Mouse (Mus musculus) CH12F3 (cell line): ENCODE results near the gene Atp1b2.

Source experiments
- in situ Hi-C: fragments of 300-500 bp; cut with MboI; formaldehyde crosslinking; loops from 2 replicates; pipeline ENCODE4 v1.14.3; 2020; ENCODE audit warnings: low sequenced_read_pairs

The Atp1b2 gene

DNA sequence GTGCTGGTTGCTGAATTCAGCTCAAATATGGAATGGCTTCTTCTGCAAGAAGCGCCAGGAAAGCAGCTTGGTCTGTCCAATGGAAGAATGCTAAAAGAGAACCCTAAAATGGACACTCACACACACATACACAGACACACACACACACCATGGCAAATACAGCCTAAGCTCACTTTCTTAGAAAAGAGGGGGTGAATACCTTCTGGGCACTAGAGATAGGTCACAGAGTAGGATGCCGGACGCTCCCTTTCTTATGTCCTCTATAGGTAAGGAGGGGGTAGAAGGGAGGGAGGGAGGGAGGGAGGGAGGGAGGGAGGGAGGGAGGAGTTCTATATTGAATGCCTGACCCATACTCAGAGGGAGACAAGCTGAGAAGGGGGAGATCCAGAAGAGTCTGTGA is 2.8 kb upstream of the Atp1b2 start:
- in situ Hi-C loops: no loop called here

DNA sequence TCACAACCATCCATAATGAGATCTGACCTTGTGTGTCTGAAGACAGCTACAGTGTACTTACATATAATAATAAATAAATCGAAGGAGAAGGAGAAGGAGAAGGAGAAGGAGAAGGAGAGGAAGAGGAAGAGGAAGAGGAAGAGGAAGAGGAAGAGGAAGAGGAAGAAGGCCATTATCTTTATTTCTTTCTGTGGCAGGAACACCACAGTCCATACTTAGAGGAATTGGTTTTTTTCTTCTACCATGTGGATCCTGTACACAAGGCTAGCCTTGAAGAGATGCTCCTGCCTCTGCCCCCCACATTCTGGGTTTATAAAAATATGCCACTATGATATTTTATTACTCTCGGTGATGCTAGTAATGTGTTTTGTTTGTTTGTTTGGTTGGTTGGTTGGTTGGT is 1.1 kb upstream of the Atp1b2 start:
- in situ Hi-C loops: no loop called here

DNA sequence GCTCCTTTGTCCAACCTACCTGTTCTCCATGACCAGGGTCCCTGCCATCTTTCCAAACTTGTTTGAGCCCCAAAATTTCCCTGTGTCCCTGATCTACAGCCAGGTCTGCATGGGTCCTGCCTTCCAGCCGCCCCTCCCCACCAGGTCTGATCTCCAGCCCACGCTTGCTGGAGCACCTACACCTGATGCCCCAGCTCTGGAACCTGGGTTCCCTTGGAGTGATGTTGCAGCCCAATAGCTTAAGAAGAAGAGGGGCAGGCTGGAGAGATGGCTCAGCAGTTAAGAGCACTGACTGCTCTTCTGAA is 701 bp upstream of the Atp1b2 start:
- in situ Hi-C loops: no loop called here

DNA sequence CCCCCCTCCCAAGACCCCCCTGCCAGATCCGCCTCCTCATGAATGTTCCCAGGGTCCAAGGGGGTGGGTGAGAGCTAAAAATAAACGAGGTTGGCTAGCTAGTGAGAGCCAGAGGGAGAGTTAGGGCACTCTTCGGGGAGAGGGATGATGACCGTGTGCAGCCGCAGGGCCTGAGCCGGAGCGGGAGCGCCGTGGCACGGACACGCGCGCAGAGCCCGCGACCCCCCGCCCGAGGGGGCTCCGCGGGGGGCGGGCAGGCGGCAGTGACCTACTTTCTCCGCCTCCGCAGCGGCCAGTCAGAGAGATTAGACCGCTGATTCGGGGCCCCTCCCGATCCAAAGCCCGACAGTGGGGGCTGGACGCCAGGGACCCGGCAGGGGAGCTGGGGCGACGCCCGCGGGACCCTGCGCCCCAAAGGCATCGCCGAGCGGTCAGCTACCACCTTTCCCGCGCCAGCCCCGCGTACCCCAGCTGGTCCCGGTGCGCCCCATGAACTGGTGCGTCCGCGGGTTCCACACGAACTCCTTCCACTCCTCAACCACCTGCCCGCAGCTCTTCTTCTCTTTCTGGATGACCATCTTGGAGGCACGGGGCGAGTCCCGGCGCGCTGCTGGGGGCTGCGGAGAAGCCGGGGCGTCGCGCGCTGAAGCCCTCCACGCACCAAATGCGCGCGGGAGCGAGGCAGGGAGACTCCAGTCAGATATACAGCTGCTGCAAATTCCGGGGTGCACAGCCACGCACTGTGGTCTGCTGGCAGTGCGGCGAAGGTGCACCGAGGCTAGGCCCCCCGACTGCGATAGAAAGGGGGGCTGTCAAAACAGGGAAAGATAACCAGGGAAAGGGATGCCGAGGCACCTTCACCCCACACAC is 712 bp downstream of the Atp1b2 start:
- in situ Hi-C loops: no loop called here

DNA sequence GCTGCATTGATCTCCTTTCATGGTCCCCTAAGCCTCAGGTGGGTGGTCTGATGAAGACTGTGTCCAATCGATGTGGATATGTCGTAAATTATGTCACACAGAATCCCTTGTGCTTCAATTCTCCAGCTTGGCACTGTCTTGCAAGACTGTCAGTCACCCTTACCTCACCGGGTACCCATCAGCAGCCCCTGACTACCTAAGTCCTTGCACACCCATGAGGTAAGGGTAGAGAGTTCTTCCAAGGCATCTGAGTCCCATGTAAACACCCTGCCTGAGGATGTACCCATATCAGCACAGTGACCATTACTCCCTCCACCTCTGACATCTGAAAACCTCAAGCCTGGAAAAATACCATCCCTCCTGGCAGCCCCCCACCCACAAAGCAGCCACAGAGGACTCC is 1.4 kb downstream of the Atp1b2 start:
- in situ Hi-C loops: no loop called here

DNA sequence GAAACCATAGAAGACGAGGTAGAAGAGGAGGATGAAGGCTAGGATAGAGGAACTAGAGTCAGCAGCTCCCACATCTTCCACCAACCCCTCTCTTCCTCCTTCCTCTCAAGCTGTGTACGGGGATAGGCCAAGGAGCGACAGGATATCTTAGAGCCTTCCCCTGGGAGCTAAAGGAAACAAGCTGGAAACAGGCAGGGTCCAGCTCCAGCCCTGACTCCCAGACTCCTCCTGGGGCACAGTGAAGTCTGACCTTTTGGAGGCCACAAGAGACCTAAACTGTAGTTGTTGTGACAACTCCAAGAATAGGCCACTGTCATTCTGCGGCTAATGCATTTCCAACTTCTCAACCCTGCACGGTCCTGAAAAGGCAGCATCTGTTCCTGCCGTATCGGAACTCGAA is 2.2 kb downstream of the Atp1b2 start:
- in situ Hi-C loops: no loop called here

DNA sequence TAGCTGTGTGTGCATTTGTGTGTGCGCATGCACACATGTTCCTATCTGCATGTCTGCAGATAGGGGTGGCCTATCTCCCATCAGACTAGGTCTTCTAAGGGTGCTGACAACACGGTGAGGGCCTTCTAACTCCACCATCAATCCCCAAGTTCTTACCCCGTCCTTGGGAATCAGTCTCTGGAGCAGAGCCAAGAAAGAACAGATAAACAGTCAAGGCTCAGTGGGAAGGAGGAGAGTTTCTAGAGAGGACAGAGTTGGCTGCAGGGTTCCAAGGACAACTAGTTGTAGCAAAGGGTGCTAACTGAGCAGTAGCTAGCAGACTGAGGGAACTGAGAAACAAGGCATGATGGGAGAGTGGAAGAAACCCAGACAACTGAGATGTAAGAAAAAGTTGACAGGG is 4.0 kb downstream of the Atp1b2 start:
- in situ Hi-C loops: no loop called here

DNA sequence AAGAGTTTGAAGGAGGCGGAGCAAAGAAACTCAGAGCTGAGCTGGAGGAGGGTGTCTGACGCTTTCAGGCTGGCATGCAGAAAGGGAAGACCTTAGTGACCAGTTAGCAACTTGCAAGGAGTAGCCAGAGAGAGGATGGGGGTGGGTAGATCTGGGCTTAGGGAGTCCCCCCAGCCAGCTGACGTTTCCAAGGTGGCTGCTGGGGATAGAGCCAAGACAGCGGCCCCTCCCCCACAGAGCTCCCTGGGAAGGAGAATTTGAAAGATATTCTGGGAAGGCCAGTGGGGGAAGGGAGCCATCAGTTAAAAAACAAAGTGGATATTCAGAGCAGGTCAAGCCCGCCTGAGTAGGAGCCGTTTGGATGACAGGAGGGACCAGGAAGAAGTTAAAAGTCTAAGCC is 5.6 kb downstream of the Atp1b2 start:
- in situ Hi-C loops: no loop called here

DNA sequence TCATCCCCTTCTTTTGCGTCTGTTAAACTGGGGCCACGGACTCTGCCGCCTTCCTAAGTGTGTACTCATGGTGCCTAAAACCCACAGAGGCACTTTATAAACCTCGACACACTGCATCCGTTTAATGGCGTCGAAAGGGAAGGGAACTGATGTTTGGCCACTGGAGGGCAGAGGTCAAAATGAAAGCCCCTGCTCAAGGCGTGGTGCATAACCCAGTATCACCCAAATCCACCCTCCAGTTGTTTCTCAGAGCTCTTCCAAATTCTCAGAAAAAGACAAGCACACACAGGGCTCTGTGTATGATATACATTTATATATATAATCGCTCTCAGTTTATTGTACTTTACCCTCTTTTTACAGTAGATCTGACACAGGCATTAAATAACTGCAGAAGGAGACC is 6.3 kb downstream of the Atp1b2 start:
- in situ Hi-C loops: no loop called here

DNA sequence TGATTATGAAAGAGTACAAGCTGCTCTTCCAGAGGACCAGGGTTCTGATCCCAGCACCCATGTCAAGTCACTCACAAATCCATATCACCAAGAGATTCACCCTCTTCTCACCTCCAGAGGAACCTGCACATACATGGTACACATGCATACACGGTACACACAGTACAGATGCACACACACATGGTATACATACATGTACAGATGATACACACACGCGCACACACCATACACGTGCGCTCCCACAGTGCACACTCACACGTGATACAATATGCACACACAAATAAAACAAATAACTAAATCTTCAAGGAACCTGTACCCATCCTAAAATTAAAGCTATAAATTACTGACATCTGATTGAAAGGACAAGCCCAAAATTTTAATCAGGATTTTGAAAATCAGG is 10.9 kb downstream of the Atp1b2 start:
- in situ Hi-C loops: no loop called here

DNA sequence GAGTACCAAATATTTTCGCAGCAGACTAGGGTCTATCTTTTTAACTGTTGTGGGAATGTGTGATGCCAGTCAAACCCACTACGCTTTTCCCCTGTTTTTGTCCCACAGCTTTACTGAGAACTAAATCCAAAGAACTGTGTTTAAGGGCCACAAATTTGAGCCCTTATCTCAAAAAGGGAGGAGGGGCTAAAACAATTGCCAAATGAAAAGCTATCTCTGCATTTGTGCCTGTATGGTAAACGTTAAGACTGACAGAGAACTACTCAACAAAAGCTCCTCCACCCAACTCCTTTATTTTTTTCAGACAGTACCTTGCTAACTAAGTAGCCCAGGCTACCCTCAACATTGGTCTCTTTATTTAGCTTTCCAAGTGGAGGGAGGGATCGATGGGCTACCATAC is 12.9 kb downstream of the Atp1b2 start:
- in situ Hi-C loops: no loop called here

DNA sequence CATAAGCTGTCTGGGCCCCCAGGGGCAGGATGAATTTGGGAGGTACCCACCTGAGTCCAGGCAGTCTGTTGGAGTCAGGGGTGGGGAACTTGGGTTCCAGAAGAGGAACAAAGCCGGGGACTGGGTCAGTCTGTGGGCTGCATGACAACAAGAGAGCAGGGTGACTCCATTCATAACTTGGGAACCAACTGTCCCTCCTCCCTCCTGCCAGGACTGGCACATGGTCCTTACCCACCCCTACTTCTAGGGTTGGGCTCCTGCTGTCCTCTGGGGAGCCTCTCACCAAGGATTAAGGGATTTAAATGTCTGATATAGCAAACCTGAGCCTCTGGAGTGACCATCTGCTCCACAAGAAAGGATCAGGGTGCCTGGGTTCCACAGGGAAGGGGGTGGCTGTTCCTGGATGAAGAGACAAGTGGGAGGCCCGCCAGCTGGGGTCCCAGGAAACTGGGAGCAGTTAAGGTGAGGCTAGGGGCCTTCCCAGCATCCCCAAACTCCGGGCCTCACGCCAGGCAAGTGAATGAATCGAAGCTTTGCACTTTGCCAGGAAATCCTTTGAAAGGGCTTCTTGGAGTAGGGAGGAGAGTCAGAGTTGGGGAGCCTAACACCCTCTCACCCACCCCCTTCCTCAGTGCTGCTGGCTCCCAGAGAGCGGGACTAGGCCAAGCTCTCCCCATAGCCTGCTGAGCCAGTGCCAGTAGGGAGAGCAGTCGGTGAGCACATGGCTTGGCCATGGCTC is 13.7 kb downstream of the Atp1b2 start:
- in situ Hi-C loops: no loop called here

DNA sequence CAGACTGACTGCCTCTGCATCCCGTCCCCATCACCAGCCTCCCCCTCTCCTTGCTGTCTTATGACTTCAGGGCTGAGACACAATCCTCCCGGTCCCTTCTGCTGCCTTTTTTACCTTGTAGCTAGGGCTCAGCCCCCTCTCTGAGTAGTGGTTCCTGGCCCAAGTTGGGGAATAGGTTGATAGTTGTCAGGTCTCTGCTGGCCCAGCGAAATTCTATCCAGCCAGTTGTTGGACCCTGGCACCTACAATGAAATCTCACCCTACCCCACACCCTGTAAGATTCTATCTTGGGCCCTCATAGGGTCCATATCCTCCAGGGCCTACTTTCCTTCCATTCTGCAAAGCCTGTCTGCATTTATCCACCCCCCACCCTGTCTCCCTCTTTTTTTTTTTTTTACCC is 14.3 kb downstream of the Atp1b2 start:
- in situ Hi-C loops: no loop called here

DNA sequence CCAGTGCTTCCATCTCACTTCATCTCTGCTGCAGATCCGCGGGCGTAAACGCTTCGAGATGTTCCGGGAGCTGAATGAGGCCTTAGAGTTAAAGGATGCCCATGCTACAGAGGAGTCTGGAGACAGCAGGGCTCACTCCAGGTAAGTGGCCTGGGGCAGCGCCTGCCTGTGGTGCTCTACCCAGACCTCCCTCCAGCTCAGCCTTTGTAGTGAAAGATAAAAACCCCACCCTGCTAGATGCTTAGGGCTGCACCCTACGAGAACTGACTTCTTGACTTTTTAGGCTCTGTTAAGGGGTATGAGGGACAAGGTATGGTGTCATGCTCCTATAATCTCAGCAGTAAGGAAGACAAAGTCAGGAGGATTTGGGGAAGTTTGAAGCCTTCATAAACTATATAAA is 15.1 kb downstream of the Atp1b2 start:
- in situ Hi-C loops: no loop called here

DNA sequence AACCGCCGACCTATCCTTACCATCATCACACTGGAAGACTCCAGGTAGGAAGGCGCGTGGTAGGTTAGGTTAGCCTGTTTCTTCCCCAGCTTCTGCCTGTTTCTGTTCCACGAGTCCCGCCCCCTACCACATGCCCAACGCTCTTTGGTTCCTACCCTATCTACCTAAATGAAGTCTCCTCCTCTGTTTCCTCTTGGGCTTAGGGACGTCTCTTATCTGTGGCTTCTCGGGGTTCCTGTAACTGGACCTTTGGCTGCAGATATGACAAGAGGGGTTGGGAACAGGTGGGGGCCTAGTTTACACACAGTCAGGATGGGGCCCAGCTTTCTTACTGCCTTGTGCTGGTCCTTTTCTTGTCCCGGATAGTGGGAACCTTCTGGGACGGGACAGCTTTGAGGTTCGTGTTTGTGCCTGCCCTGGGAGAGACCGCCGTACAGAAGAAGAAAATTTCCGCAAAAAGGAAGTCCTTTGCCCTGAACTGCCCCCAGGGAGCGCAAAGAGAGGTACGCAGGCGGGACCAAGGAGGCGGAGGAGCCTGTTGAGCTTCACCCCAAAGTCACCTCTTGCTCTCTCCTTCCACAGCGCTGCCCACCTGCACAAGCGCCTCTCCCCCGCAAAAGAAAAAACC is 16.4 kb downstream of the Atp1b2 start:
- in situ Hi-C loops: no loop called here

DNA sequence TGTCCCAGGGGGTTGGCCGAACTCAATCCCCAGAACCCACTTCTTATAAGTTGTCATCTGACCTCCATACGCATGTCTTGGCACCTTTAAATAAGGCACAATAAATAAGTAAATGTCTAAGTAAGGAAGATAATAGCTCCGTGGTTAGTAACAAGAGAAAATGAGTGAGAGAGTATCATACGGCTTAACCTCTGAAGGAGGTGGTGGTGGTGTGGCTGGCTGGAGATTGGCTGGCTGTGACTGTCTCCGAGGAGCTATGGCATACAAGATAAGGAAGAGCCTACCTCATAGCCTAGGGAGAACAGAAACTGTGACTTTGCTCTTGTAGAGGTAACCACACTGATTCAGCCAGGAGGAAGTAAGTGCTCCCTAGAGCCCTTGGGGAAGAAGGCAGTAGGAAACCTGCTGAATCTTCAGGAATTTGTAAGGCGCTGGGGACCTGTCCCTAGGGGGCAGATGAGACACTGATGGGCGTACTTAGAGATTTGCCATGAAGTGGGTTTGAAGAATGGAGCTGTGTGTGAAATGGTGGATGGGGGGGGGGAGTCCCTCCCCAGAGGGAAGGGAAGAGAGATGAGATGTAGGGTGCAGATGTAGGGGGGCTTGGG is 19.9 kb downstream of the Atp1b2 start:
- in situ Hi-C loops: no loop called here

DNA sequence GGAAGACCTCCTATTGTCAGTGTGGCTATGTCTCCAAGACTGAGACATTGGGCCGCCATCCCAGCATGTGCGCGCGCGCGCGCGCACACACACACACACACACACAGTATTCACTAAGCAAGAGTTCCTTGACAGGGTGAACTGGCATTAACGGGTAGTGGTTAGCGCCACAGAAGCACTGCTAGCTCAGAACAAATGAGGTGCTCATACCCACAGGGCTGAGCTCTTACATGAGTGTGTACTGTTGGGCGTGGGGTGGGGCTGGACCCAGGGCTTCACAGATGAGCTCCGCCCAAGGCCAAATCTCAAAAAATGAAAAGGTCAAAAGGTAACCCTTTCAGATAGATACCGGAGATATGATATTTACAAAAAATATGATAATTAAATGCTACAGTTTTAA is 20.8 kb downstream of the Atp1b2 start:
- in situ Hi-C loops: no loop called here

DNA sequence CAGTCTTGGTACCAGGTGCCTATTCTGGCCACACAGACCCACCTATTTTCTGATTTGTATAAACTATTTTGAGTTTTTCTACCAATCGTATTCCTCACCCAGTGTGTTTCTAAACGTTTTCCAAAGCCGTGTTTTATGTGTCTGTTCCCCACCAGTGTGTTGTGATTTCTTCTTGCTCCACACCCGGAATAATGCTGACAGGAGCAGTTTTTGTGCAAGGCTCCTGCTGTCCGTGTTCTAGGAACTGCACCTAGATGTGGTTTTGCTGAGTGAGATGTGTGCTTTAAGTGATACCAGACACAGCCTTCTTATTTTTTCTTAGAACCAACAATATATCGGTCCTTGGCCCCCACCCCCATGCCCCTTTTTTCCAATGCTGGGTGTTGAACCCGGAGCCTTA is 21.7 kb downstream of the Atp1b2 start:
- in situ Hi-C loops: no loop called here

DNA sequence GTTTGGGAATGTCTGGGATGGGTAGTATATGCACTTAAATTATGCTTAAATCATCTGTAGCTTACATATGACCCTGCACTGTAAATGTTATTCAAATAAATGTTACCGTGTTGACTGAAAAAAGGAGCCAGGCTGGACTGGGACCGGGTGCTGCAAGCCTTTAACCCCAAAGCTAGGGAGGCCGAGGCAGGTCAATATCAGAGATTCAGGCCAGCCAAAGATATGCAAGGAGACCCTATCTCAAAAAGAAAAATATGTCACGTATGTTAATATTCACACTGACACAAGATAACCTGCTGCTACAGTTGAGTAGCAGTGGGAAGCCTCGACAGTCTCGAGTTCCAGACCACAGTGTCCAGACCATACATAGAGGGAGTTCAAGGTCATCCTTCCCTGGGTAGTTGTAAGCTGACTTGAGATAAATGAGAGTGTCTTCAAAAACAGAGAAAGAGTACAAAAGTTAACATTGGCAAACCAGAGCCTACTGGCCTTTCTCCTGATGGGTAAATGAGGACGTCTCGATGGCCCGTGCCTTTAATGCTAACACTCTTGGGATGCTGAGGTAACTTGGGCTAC is 23.4 kb downstream of the Atp1b2 start:
- in situ Hi-C loops: no loop called here

DNA sequence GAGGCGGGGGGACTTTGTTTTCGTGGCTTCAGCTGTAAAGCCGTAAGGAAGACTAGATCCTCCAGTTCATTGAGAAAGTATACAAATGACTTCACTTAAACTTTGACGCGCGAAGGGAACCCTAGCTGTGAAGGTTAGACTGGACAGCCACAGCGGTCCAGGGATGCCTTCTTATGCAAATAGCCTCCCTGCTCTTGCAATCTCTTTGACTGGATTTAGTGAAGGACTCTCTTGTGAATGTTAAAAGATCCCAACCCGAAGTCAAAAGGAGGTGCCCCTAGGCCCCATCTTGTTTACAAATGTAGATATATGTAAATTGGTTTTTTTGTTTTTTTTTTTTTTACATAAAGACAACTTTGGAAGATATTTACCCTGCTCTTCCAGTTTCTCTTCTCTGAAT is 23.9 kb downstream of the Atp1b2 start:
- in situ Hi-C loops: no loop called here

DNA sequence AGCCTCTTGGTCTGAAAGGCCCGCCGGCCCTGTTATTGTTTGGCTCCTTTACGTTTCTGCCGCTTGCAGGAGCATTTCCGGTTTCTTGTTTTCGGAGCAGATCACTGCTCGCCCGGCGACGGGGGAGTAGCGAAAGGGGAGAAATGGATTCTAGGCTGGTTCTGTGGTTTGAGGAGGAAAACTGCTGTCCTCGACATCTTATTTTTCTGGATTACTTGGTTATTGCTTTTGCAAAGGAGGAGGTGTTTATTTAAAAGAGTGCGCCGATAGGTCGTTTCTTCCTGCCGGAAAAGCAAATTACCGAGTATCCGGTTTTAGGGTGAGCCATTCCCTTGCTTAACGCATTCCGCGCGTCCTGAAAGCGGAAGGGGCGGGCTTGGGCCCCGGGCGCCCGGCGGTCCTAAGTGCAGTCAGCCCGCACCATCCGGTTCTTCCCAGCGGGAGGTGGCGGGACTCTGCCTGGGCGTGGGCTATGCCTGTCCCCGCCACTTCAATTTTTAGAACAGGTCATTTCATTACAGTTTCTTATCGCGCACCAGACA is 24.5 kb downstream of the Atp1b2 start:
- in situ Hi-C loops: no loop called here
